Mouse (Mus musculus) MEL (cell line): ENCODE data around the gene Fam78b. TPM values are rescaled to one million over a fixed set of nuclear protein-coding genes. Genes with fewer than 3 reads are reported as not detected.
A peak's percentile ranks its signal among the peaks of the same experiment; 100 is the strongest.

ENCODE experiments used
- DNase-seq: peaks from one replicate; pipeline ENCODE4 v3.0.0; 2011; ENCODE audit warnings: low read depth, low spot score
- H3K27ac ChIP-seq: 2 replicates; pipeline ENCODE4 v1.5.1; 2012; ENCODE audit warnings: low read depth, mild to moderate bottlenecking, control low read depth, low read length, moderate library complexity; ENCODE audit not compliant: control insufficient read depth
- H3K27me3 ChIP-seq, 2 experiments: fragments of 150-350 bp in 1 of 2; sonication (generic) in 1 of 2; 2 replicates each; pipeline ENCODE4 v1.6.1; 2012; ENCODE audit warnings: low read length in 2 of 2, mild to moderate bottlenecking in 2 of 2, improper control_type of control experiment in 1 of 2, moderate library complexity in 1 of 2; ENCODE audit not compliant: insufficient read depth in 2 of 2, control insufficient read depth in 1 of 2
- H3K36me3 ChIP-seq, 2 experiments: 2 replicates each; pipeline ENCODE4 v1.6.1; 2012 to 2014; ENCODE audit warnings: low read length in 2 of 2, improper control_type of control experiment in 1 of 2, inconsistent platforms in 1 of 2, mild to moderate bottlenecking in 1 of 2; ENCODE audit not compliant: insufficient read depth in 2 of 2, control insufficient read depth in 1 of 2
- H3K4me1 ChIP-seq, 2 experiments: fragments of 150-350 bp in 1 of 2; sonication (generic) in 1 of 2; 2 replicates each; pipeline ENCODE4 v1.6.1; 2012; ENCODE audit warnings: low read length in 2 of 2, improper control_type of control experiment in 1 of 2, mild to moderate bottlenecking in 1 of 2; ENCODE audit not compliant: insufficient read depth in 2 of 2, control insufficient read depth in 1 of 2
- H3K4me3 ChIP-seq, 2 experiments: fragments of 150-350 bp in 1 of 2; sonication (generic) in 1 of 2; 2 replicates each; pipeline ENCODE4 v1.5.1; 2012; ENCODE audit warnings: low read depth in 2 of 2, low read length in 2 of 2, mild to moderate bottlenecking in 2 of 2, moderate library complexity in 2 of 2, control low read depth in 1 of 2, improper control_type of control experiment in 1 of 2; ENCODE audit not compliant: control insufficient read depth in 1 of 2, insufficient read depth in 1 of 2
- H3K79me2 ChIP-seq: 2 replicates; pipeline ENCODE4 v1.6.1; 2012; ENCODE audit warnings: mild to moderate bottlenecking, low read length, moderate library complexity; ENCODE audit not compliant: control insufficient read depth, poor library complexity, insufficient read depth
- H3K9ac ChIP-seq: 2 replicates; pipeline ENCODE4 v1.6.1; 2012; ENCODE audit warnings: low read depth, mild to moderate bottlenecking, control low read depth, low read length, moderate library complexity; ENCODE audit not compliant: control insufficient read depth, poor library complexity, severe bottlenecking
- H3K9me3 ChIP-seq: fragments of 150-350 bp; sonication (generic); replicated peaks from 2 replicates; pipeline ENCODE4 v1.6.1; 2012; ENCODE audit warnings: mild to moderate bottlenecking, low read length, improper control_type of control experiment, moderate library complexity; ENCODE audit not compliant: insufficient read depth
- CHD2 ChIP-seq: IDR thresholded peaks from 2 replicates; pipeline ENCODE4 v1.6.1; 2011; ENCODE audit warnings: low read length, improper control_type of control experiment
- CTCF ChIP-seq, 3 experiments: IDR thresholded peaks in 2 of 3; conservative IDR thresholded peaks in 1 of 3; 2 replicates each; pipeline ENCODE4 v1.5.1; 2011 to 2012; ENCODE audit warnings: low read length in 3 of 3, low read depth in 2 of 3, mild to moderate bottlenecking in 2 of 3, improper control_type of control experiment in 1 of 3, inconsistent platforms in 1 of 3, mixed read lengths in 1 of 3, moderate library complexity in 1 of 3; ENCODE audit not compliant: control insufficient read depth in 1 of 3, insufficient read depth in 1 of 3, poor library complexity in 1 of 3, severe bottlenecking in 1 of 3
- E2F4 ChIP-seq: IDR thresholded peaks from 2 replicates; pipeline ENCODE4 v1.6.1; 2011; ENCODE audit warnings: low read depth, low read length, improper control_type of control experiment, borderline replicate concordance
- ELF1 ChIP-seq: IDR thresholded peaks from 2 replicates; pipeline ENCODE4 v1.6.1; 2014; ENCODE audit warnings: low read depth, mild to moderate bottlenecking, inconsistent platforms, low read length, improper control_type of control experiment, moderate library complexity
- GABPA ChIP-seq: IDR thresholded peaks from 2 replicates; pipeline ENCODE4 v1.6.1; 2012; ENCODE audit warnings: low read depth, mild to moderate bottlenecking, inconsistent platforms, low read length, improper control_type of control experiment, moderate library complexity
- GATA1 ChIP-seq: IDR thresholded peaks from 2 replicates; pipeline ENCODE4 v1.6.1; 2011; ENCODE audit warnings: low read depth, low read length, improper control_type of control experiment
- HCFC1 ChIP-seq: IDR thresholded peaks from 2 replicates; pipeline ENCODE4 v1.6.1; 2012; ENCODE audit warnings: low read depth, mild to moderate bottlenecking, inconsistent platforms, low read length, improper control_type of control experiment, moderate library complexity
- JUND ChIP-seq: IDR thresholded peaks from 2 replicates; pipeline ENCODE4 v1.6.1; 2011; ENCODE audit warnings: low read depth, mild to moderate bottlenecking, improper control_type of control experiment, low read length
- KAT2A ChIP-seq: conservative IDR thresholded peaks from 2 replicates; pipeline ENCODE4 v1.6.1; 2012; ENCODE audit warnings: low read depth, low read length, improper control_type of control experiment, inconsistent platforms
- MAZ ChIP-seq: IDR thresholded peaks from 2 replicates; pipeline ENCODE4 v1.6.1; 2012; ENCODE audit warnings: low read depth, mild to moderate bottlenecking, inconsistent platforms, low read length, improper control_type of control experiment
- MEF2A ChIP-seq: IDR thresholded peaks from 2 replicates; pipeline ENCODE4 v1.6.1; 2014; ENCODE audit warnings: low read depth, mild to moderate bottlenecking, inconsistent platforms, low read length, improper control_type of control experiment; ENCODE audit not compliant: poor library complexity, insufficient replicate concordance, severe bottlenecking; ENCODE audit errors: extremely low read depth
- MXI1 ChIP-seq: IDR thresholded peaks from 2 replicates; pipeline ENCODE4 v1.6.1; 2011; ENCODE audit warnings: mild to moderate bottlenecking, low read depth, low read length, improper control_type of control experiment
- MYC ChIP-seq: IDR thresholded peaks from 2 replicates; pipeline ENCODE4 v1.6.1; 2011; ENCODE audit warnings: low read depth, mild to moderate bottlenecking, low read length, improper control_type of control experiment, moderate library complexity
- NELFE ChIP-seq: IDR thresholded peaks from 2 replicates; pipeline ENCODE4 v1.6.1; 2011; ENCODE audit warnings: low read depth, low read length, improper control_type of control experiment
- NRF1 ChIP-seq: IDR thresholded peaks from 2 replicates; pipeline ENCODE4 v1.6.1; 2014; ENCODE audit warnings: low read depth, mild to moderate bottlenecking, inconsistent platforms, low read length, improper control_type of control experiment, moderate library complexity; ENCODE audit not compliant: poor library complexity, insufficient read depth, severe bottlenecking
- POLR2AphosphoS2 ChIP-seq: IDR thresholded peaks from 2 replicates; pipeline ENCODE4 v1.6.1; 2011; ENCODE audit warnings: low read length, improper control_type of control experiment
- RAD21 ChIP-seq: IDR thresholded peaks from 2 replicates; pipeline ENCODE4 v1.6.1; 2011; ENCODE audit warnings: mild to moderate bottlenecking, low read depth, low read length, improper control_type of control experiment
- RCOR1 ChIP-seq: IDR thresholded peaks from 2 replicates; pipeline ENCODE4 v1.6.1; 2012; ENCODE audit warnings: low read depth, mild to moderate bottlenecking, inconsistent platforms, low read length, improper control_type of control experiment
- SIN3A ChIP-seq: IDR thresholded peaks from 2 replicates; pipeline ENCODE4 v1.6.1; 2012; ENCODE audit warnings: low read length, improper control_type of control experiment, inconsistent platforms
- SMC3 ChIP-seq: IDR thresholded peaks from 2 replicates; pipeline ENCODE4 v1.6.1; 2011; ENCODE audit warnings: low read depth, low read length, improper control_type of control experiment
- TBP ChIP-seq: IDR thresholded peaks from 2 replicates; pipeline ENCODE4 v1.8.0; 2011; ENCODE audit warnings: low read depth, low read length, improper control_type of control experiment
- TCF12 ChIP-seq: IDR thresholded peaks from 2 replicates; pipeline ENCODE4 v1.6.1; 2014; ENCODE audit warnings: low read depth, mild to moderate bottlenecking, inconsistent platforms, low read length, improper control_type of control experiment, moderate library complexity
- UBTF ChIP-seq: IDR thresholded peaks from 2 replicates; pipeline ENCODE4 v1.6.1; 2012; ENCODE audit warnings: low read depth, mild to moderate bottlenecking, inconsistent platforms, low read length, improper control_type of control experiment, moderate library complexity, borderline replicate concordance; ENCODE audit not compliant: insufficient read depth
- USF1 ChIP-seq: IDR thresholded peaks from 2 replicates; pipeline ENCODE4 v1.6.1; 2014; ENCODE audit warnings: low read depth, mild to moderate bottlenecking, inconsistent platforms, low read length, improper control_type of control experiment, moderate library complexity
- USF2 ChIP-seq, 2 experiments: IDR thresholded peaks; 2 replicates each; pipeline ENCODE4 v1.6.1; 2011 to 2012; ENCODE audit warnings: improper control_type of control experiment in 2 of 2, low read length in 2 of 2, borderline replicate concordance in 1 of 2, inconsistent platforms in 1 of 2, low read depth in 1 of 2, mild to moderate bottlenecking in 1 of 2; ENCODE audit not compliant: insufficient read depth in 1 of 2
- ZC3H11A ChIP-seq: IDR thresholded peaks from 2 replicates; pipeline ENCODE4 v1.6.1; 2012; ENCODE audit warnings: low read depth, mild to moderate bottlenecking, inconsistent platforms, low read length, improper control_type of control experiment
- ZKSCAN1 ChIP-seq: IDR thresholded peaks from 2 replicates; pipeline ENCODE4 v1.6.1; 2012; ENCODE audit warnings: low read depth, mild to moderate bottlenecking, inconsistent platforms, low read length, improper control_type of control experiment, moderate library complexity
- ZMIZ1 ChIP-seq: IDR thresholded peaks from 2 replicates; pipeline ENCODE4 v1.6.1; 2012; ENCODE audit warnings: low read depth, mild to moderate bottlenecking, inconsistent platforms, low read length, improper control_type of control experiment, moderate library complexity
- ZNF384 ChIP-seq: IDR thresholded peaks from 2 replicates; pipeline ENCODE4 v1.6.1; 2012; ENCODE audit warnings: low read depth, mild to moderate bottlenecking, inconsistent platforms, low read length, improper control_type of control experiment
- polyA plus RNA-seq, 2 experiments: library from polyadenylated mRNA; stranded (reverse) in 1 of 2; unstranded in 1 of 2; fragments of >175 nt in 1 of 2; fragments of >200 nt in 1 of 2; gene quantifications; 2 replicates each; pipeline versions ENCODE4 v1.2.1 to v1.2.4; 2012; ENCODE audit warnings: low replicate concordance in 2 of 2, low read depth in 1 of 2; ENCODE audit not compliant: insufficient read length in 2 of 2, insufficient read depth in 1 of 2, missing spikeins in 1 of 2
- total RNA-seq: library from RNA; depleted of rRNA; stranded (reverse); fragments of 300-350 nt; gene quantifications from 2 replicates; pipeline ENCODE4 v1.2.3, GENCODE M21; 2012; rRNA removed

The Fam78b gene
- 0.07 TPM in 1 of 2 replicates, not detected in the other for total RNA-seq
- not detected for polyA plus RNA-seq

GRCm38 (mm10) chr1:167001174-167001843, at the start of gene Fam78b:
TSS of gene Fam78b (plus strand) at chr1:167001417.
- Histone ChIP-seq H3K36me3 (no peaks in the 10 kb centered on the region), H3K79me2 (no peaks in the 10 kb centered on the region), H3K27me3 (no peaks in the 10 kb centered on the region), H3K9me3 (no peaks in the 10 kb centered on the region), H3K4me3 (no peak within 1 kb of the TSS)
- no peak for TF ChIP-seq TCF12
- no peak for TF ChIP-seq TBP
- TF ChIP-seq GATA1: no peak
- no peak for TF ChIP-seq HCFC1
- no peak for TF ChIP-seq UBTF
- TF ChIP-seq E2F4: no peak
- TF ChIP-seq ELF1: no peak
- no peak for TF ChIP-seq POLR2AphosphoS2
- TF ChIP-seq MXI1: no peak
- no peak for TF ChIP-seq ZC3H11A
- TF ChIP-seq USF1: no peak
- no peak for TF ChIP-seq NRF1
- TF ChIP-seq GABPA: no peak
- no peak for TF ChIP-seq CHD2
- TF ChIP-seq SIN3A: no peak
- TF ChIP-seq USF2 (IDR thresholded peaks at IDR 0.05; ENCODE audit: borderline replicate concordance in 1 of 2, insufficient read depth in 1 of 2, low read depth in 1 of 2, low read length in 2 of 2): no peak
- no peak for TF ChIP-seq CTCF (IDR thresholded peaks at IDR 0.05 in 2 of 3, conservative IDR thresholded peaks at IDR 0.05 in 1 of 3; ENCODE audit: control insufficient read depth in 1 of 3, insufficient read depth in 1 of 3, low read depth in 2 of 3, low read length in 3 of 3, poor library complexity in 1 of 3, severe bottlenecking in 1 of 3)
- no peak for TF ChIP-seq ZNF384
- no peak for TF ChIP-seq NELFE
- no peak for TF ChIP-seq KAT2A
- TF ChIP-seq, all 39 proteins: peak for 0
- Histone ChIP-seq H3K9ac (no peak within 1 kb of the TSS), H3K4me1 (no peaks in the 10 kb centered on the region), H3K27ac (no peak within 1 kb of the TSS)
- no peak for DNase-seq

GRCm38 (mm10) chr1:166964508-166964907, 36.7 kb upstream of the Fam78b start:
- peak; percentile 54 for DNase-seq
- Histone ChIP-seq H3K79me2 (no peaks in the 10 kb centered on the region), H3K4me3 (no peak overlapping the region), H3K9ac (no peak overlapping the region), H3K36me3 (no peaks in the 10 kb centered on the region), H3K4me1 (no peaks in the 10 kb centered on the region), H3K27ac (no peak overlapping the region), H3K27me3 (no peaks in the 10 kb centered on the region), H3K9me3 (no peaks in the 10 kb centered on the region)
- TF ChIP-seq GABPA (no peak), ZKSCAN1 (no peak), HCFC1 (no peak), CTCF (IDR thresholded peaks at IDR 0.05 in 2 of 3, conservative IDR thresholded peaks at IDR 0.05 in 1 of 3; ENCODE audit: control insufficient read depth in 1 of 3, insufficient read depth in 1 of 3, low read depth in 2 of 3, low read length in 3 of 3, poor library complexity in 1 of 3, severe bottlenecking in 1 of 3) (no peak), MEF2A (no peak), ZNF384 (no peak), UBTF (no peak), ZC3H11A (no peak), RCOR1 (no peak), SMC3 (no peak), MAZ (no peak), MYC (no peak), RAD21 (no peak), ELF1 (no peak), JUND (no peak), USF1 (no peak), ZMIZ1 (no peak)
